In the genomic region with DNA sequence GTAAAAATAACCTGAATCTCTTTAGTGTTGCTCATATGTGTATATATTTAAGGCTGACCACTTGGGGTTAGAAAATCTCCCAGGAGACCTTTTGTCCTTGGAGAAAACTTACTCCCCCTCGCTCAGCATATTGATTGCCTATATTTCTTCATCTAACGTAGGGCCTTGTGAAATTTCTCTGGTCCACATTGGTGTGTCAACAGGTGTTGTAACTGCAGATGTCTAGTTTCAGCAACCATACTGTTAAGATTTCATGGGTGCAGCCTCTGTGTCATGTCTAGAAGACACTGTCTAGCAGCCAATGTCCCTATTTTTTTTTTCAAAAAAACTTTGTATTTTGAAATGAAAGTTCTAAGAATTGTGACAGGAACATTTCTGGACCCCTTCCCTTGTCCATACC, we compare ENCODE assay signal across 13 mouse cellular contexts.
"Had no signal": no experiment of that assay in that cellular context is flagged by ENCODE, and none has a peak within 500 bp of the region (broad histone marks: within the 10 kb centered on the region; RNA-seq: fewer than 3 reads in every experiment).

No protein-coding gene starts in this region.

- ATAC-seq: intestine, embryonic 15.5 days had no signal

- H3K4me3 ChIP-seq: intestine, embryonic 15.5 days; left cerebral cortex, adult 2 months had no signal

- H3K27ac ChIP-seq: intestine, embryonic 15.5 days; kidney, postnatal 0 days; left cerebral cortex, adult 2 months; liver, embryonic 14.5 days; macrophage had no signal

- H3K36me3 ChIP-seq: intestine, embryonic 15.5 days had no signal

- H3K9ac ChIP-seq: intestine, embryonic 15.5 days; liver, embryonic 14.5 days had no signal

- DNase-seq: kidney, adult 2 months; kidney, postnatal 25 days; layer of hippocampus, postnatal 36 days; lung, adult 2 months; lung, postnatal 14 days; midbrain, embryonic 14.5 days; thymus, adult 18-20 months; thymus, postnatal 36 days had no signal

- H3K27me3 ChIP-seq: intestine, embryonic 15.5 days had no signal
